Mouse (Mus musculus): Measurements from ENCODE around the gene Olfr963. TPM values are rescaled to one million over a fixed set of nuclear protein-coding genes. Genes with fewer than 3 reads are reported as not detected.

The Olfr963 gene
- polyA plus RNA-seq (2014; fragmentation: Illumina TruSeq; extraction: RNeasy Lipid Tissue Mini Kit (QIAGEN cat#74804); ENCODE audit: low replicate concordance), result not detected

DNA sequence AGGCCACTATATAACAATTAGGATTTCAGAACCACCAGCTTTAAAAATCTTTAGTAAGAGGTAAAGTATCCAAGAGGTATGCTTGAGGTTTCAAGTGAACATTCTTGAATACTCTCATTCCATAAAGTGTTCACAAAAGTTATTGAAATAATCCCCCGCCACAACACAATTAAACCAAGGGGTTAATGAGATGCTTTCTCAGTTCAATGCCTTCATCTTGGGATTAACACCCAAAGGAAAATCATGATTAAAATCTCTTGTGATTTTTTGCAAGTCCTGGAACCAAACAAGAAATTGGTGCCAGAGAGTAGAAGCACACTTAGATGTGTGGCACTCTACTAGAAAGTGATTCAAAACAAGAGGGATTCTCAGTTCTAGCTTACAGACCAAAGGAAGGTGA is at the start of gene Olfr963:
TSS of gene Olfr963 (plus strand) at position 301 of the 400 bp plus-strand sequence.

DNA sequence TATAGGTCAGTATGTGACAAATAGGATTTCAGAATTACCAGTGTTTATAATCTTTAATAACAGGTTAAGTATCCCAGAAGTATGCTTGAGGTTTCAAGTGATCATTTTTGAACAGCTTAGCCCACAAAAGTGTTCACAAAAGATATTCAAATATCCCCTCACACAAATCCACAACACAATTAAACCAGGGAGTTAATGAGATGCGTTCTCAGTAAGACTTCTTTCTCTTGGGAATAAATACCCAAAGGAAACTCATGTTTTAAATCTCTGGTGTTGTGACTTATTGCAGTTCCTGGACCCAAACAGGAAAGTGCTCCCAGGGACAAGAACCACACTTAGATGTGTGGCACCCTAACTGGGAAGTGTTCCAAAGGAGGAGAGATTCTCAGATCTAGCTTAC is 45.9 kb upstream of the Olfr963 start, which contains the start of gene Olfr960:
TSS of gene Olfr960 (plus strand) at position 301 of the 400 bp plus-strand sequence.

DNA sequence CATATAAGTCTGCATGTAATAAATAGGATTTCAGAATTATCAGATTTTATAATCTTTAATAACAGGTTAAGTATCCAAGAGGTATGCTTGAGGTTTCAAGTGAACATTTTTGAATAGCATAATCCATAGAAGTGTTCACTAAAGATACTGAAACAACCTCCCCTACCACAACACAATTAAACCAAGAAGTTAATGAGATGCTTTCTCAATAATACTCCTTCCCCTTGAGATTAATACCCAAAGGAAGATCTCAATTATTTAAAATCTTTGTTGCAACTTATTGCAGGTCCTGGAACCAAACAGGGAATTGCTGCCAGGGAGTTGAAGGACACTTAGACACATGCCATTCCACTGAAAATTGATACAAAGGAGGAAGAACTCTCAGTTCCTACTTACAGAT is 22.2 kb upstream of the Olfr963 start, which contains the start of gene Olfr961:
TSS of gene Olfr961 (plus strand) at position 301 of the 400 bp plus-strand sequence.

DNA sequence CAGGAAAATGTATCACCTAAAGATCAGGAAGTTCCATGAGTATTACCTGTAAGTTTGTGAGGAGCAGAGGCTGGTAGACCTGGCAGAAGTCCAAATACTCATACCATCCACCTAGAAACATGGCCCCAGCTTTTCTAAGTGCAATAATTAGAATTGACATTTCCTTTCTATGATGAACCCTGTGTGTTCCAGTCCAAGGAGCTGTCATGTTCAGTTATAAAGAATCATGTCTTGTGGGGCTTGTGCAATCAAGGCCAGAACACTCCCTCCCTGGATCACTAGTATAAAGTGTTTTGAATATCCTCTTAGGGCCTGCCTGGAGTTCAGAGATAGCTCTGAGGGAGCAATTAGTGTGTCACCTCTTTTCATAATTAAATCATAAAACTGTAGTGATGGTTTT is 40.0 kb downstream of the Olfr963 start, which contains the start of gene Olfr149:
TSS of gene Olfr149 (minus strand) at position 101 of the 400 bp plus-strand sequence.

DNA sequence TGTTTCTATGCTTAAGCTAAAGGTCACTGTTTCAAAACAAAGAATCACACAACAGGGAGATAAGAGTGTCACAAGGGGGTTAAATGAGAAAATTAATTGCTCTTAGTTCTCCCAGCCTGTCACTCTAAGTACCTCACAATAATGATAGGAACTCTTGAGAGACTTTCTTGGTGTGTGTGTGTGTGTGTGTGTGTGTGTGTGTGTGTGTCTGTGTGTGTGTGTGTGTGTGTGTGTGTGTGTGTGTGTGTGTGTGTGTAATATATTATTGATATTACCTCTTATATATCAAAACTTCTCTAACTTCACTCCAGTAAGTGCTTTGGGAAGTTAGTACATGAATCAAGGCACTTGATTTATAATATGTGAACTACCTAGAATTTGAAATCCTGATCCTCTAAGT is 44.0 kb downstream of the Olfr963 start, which contains the start of gene Olfr965:
TSS of gene Olfr965 (plus strand) at position 301 of the 400 bp plus-strand sequence.

Other genes starting within 250 kb of the Olfr963 start
- not detected for gene Olfr952, start 240.1 kb upstream of the Olfr963 start, polyA plus RNA-seq (2014; fragmentation: Illumina TruSeq; extraction: RNeasy Lipid Tissue Mini Kit (QIAGEN cat#74804); ENCODE audit: low replicate concordance)
- not detected for gene Olfr954, start 210.5 kb upstream of the Olfr963 start, polyA plus RNA-seq (2014; fragmentation: Illumina TruSeq; extraction: RNeasy Lipid Tissue Mini Kit (QIAGEN cat#74804); ENCODE audit: low replicate concordance)
- gene Olfr955, start 195.3 kb upstream of the Olfr963 start, polyA plus RNA-seq (2014; fragmentation: Illumina TruSeq; extraction: RNeasy Lipid Tissue Mini Kit (QIAGEN cat#74804); ENCODE audit: low replicate concordance), result not detected
- not detected for gene Olfr44, start 173.2 kb upstream of the Olfr963 start, polyA plus RNA-seq (2014; fragmentation: Illumina TruSeq; extraction: RNeasy Lipid Tissue Mini Kit (QIAGEN cat#74804); ENCODE audit: low replicate concordance)
- not detected for gene Olfr957, start 151.4 kb upstream of the Olfr963 start, polyA plus RNA-seq (2014; fragmentation: Illumina TruSeq; extraction: RNeasy Lipid Tissue Mini Kit (QIAGEN cat#74804); ENCODE audit: low replicate concordance)
- gene Olfr958, start 113.2 kb upstream of the Olfr963 start, polyA plus RNA-seq (2014; fragmentation: Illumina TruSeq; extraction: RNeasy Lipid Tissue Mini Kit (QIAGEN cat#74804); ENCODE audit: low replicate concordance), result not detected
- gene Olfr959, start 91.6 kb upstream of the Olfr963 start, polyA plus RNA-seq (2014; fragmentation: Illumina TruSeq; extraction: RNeasy Lipid Tissue Mini Kit (QIAGEN cat#74804); ENCODE audit: low replicate concordance), result not detected
- gene AW551984, start 62.8 kb upstream of the Olfr963 start, polyA plus RNA-seq (2014; fragmentation: Illumina TruSeq; extraction: RNeasy Lipid Tissue Mini Kit (QIAGEN cat#74804); ENCODE audit: low replicate concordance), result 1.5 TPM
- gene Olfr148, start 56.5 kb upstream of the Olfr963 start, polyA plus RNA-seq (2014; fragmentation: Illumina TruSeq; extraction: RNeasy Lipid Tissue Mini Kit (QIAGEN cat#74804); ENCODE audit: low replicate concordance), result not detected
- not detected for gene Olfr960, start 45.8 kb upstream of the Olfr963 start, polyA plus RNA-seq (2014; fragmentation: Illumina TruSeq; extraction: RNeasy Lipid Tissue Mini Kit (QIAGEN cat#74804); ENCODE audit: low replicate concordance)
- not detected for gene Olfr961, start 22.1 kb upstream of the Olfr963 start, polyA plus RNA-seq (2014; fragmentation: Illumina TruSeq; extraction: RNeasy Lipid Tissue Mini Kit (QIAGEN cat#74804); ENCODE audit: low replicate concordance)
- gene Olfr149, start 39.9 kb downstream of the Olfr963 start, polyA plus RNA-seq (2014; fragmentation: Illumina TruSeq; extraction: RNeasy Lipid Tissue Mini Kit (QIAGEN cat#74804); ENCODE audit: low replicate concordance), result not detected
- gene Olfr965, start 44.1 kb downstream of the Olfr963 start, polyA plus RNA-seq (2014; fragmentation: Illumina TruSeq; extraction: RNeasy Lipid Tissue Mini Kit (QIAGEN cat#74804); ENCODE audit: low replicate concordance), result not detected
- not detected for gene Olfr150, start 63.8 kb downstream of the Olfr963 start, polyA plus RNA-seq (2014; fragmentation: Illumina TruSeq; extraction: RNeasy Lipid Tissue Mini Kit (QIAGEN cat#74804); ENCODE audit: low replicate concordance)
- not detected for gene Olfr967, start 79.0 kb downstream of the Olfr963 start, polyA plus RNA-seq (2014; fragmentation: Illumina TruSeq; extraction: RNeasy Lipid Tissue Mini Kit (QIAGEN cat#74804); ENCODE audit: low replicate concordance)
- gene Olfr968, start 116.0 kb downstream of the Olfr963 start, polyA plus RNA-seq (2014; fragmentation: Illumina TruSeq; extraction: RNeasy Lipid Tissue Mini Kit (QIAGEN cat#74804); ENCODE audit: low replicate concordance), result not detected
- gene Olfr969, start 123.7 kb downstream of the Olfr963 start, polyA plus RNA-seq (2014; fragmentation: Illumina TruSeq; extraction: RNeasy Lipid Tissue Mini Kit (QIAGEN cat#74804); ENCODE audit: low replicate concordance), result not detected
- gene Olfr970, start 141.7 kb downstream of the Olfr963 start, polyA plus RNA-seq (2014; fragmentation: Illumina TruSeq; extraction: RNeasy Lipid Tissue Mini Kit (QIAGEN cat#74804); ENCODE audit: low replicate concordance), result not detected
- gene Olfr971, start 169.7 kb downstream of the Olfr963 start, polyA plus RNA-seq (2014; fragmentation: Illumina TruSeq; extraction: RNeasy Lipid Tissue Mini Kit (QIAGEN cat#74804); ENCODE audit: low replicate concordance), result not detected
- gene Olfr972, start 199.2 kb downstream of the Olfr963 start, polyA plus RNA-seq (2014; fragmentation: Illumina TruSeq; extraction: RNeasy Lipid Tissue Mini Kit (QIAGEN cat#74804); ENCODE audit: low replicate concordance), result not detected
- gene Olfr229, start 240.1 kb downstream of the Olfr963 start, polyA plus RNA-seq (2014; fragmentation: Illumina TruSeq; extraction: RNeasy Lipid Tissue Mini Kit (QIAGEN cat#74804); ENCODE audit: low replicate concordance), result not detected